Mouse (Mus musculus) G1E (cell line): ENCODE measurements at regions not wholly inside any gene's neighbourhood (a gene's known extent, or its start where the extent isn't known, plus 50 kb on each side); places are given as distances from the start of the nearest gene placed in this dataset.

ENCODE experiments used
- CTCF ChIP-seq: IDR thresholded peaks from 2 replicates; pipeline ENCODE4 v1.5.1; 2012; ENCODE audit warnings: low read depth, low read length, inconsistent platforms, mixed read lengths
- GATA1 ChIP-seq: IDR thresholded peaks from 2 replicates; pipeline ENCODE4 v1.6.1; 2012; ENCODE audit warnings: borderline replicate concordance, low read length, inconsistent platforms, mixed read lengths

DNA sequence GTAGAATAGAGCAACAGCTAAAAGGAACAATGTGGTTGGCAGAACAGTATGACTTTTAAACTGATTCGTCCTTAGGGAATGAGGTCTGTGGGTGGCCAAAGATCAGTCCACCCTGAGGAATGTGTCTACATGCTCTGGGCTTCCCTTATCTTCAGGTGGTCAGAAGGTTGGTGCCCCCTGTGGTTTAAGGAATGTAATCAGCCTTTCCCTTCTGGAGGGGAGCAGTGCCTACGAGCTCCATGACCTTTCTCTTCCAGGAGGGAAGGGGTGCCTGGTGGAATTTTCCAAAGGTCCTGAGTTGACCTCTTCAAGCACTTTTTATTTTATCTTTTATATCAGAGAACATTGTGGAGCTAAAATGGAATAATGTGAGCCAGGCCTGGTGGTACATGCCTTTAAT is 91.9 kb upstream of the Tcerg1l start:
- TF ChIP-seq CTCF (no peak), GATA1 (no peak)
